17 mouse cellular contexts compared by ENCODE assay signal in the genomic region with DNA sequence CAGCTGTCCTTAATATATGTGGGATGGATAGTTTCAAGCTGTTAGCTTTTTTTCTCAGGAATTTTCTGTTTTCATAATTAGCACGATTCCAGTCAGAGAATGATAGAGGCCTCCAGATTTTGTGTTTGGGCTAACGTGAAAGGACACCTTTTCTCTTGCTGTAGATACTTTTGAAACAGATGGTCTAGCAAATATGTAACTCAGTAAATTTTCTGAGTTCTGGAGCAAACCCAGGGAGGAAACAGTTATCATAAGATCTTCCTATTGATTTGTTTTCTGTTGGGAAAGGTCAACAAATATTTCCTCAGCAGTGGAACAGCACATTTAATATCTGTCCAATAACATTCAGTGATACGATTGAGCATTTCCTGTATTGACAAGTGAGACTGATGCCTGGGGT.
"Had no signal": no experiment of that assay in that cellular context is flagged by ENCODE, and none has a peak within 500 bp of the region (broad histone marks: within the 10 kb centered on the region; RNA-seq: fewer than 3 reads in every experiment).

No protein-coding gene starts in this region.

- H3K9me3 ChIP-seq: intestine, embryonic 15.5 days; kidney, embryonic 15.5 days; liver, embryonic 12.5 days; liver, embryonic 15.5 days had no signal

- H3K4me2 ChIP-seq: intestine, embryonic 15.5 days; kidney, embryonic 15.5 days; liver, embryonic 12.5 days; liver, embryonic 15.5 days; midbrain, embryonic 11.5 days had no signal

- H3K27me3 ChIP-seq: intestine, embryonic 15.5 days; kidney, embryonic 15.5 days; liver, embryonic 12.5 days; liver, embryonic 15.5 days had no signal

- H3K4me1 ChIP-seq: intestine, embryonic 15.5 days; kidney, embryonic 15.5 days; liver, embryonic 15.5 days had no signal

- H3K27ac ChIP-seq: intestine, embryonic 15.5 days; kidney, embryonic 15.5 days; left cerebral cortex, adult 2 months; liver, embryonic 12.5 days; liver, embryonic 15.5 days had no signal

- H3K36me3 ChIP-seq: intestine, embryonic 15.5 days; kidney, embryonic 15.5 days; liver, embryonic 12.5 days; liver, embryonic 15.5 days had no signal

- H3K9ac ChIP-seq: intestine, embryonic 15.5 days; kidney, embryonic 15.5 days; liver, embryonic 12.5 days; liver, embryonic 15.5 days had no signal

- DNase-seq: kidney, adult 11 months; kidney, adult 8-10 months; kidney, postnatal 10 days; kidney, postnatal 4 days; layer of hippocampus, postnatal 36 days; lung, adult 18-20 months; lung, postnatal 10 days; lung, postnatal 4 days; thymus, adult 18-20 months; thymus, postnatal 36 days had no signal

- ATAC-seq: intestine, embryonic 15.5 days; liver, embryonic 12.5 days; midbrain, embryonic 16.5 days had no signal

- H3K4me3 ChIP-seq: intestine, embryonic 15.5 days; kidney, embryonic 15.5 days; left cerebral cortex, adult 2 months; liver, embryonic 12.5 days; liver, embryonic 15.5 days had no signal
